Mouse (Mus musculus): ENCODE measurements around the gene Crygd. TPM values are rescaled to one million over a fixed set of nuclear protein-coding genes. Genes with fewer than 3 reads are reported as not detected.

The Crygd gene
- total RNA-seq, 2 experiments from 2014 or later, result not detected

- no peak for ATAC-seq (replicated peaks; ENCODE audit: low FRiP score, poor library complexity, severe bottlenecking)
Observed at GRCm38 (mm10) chr1:65046401-65047109, 16.7 kb downstream of the Crygd start.

GRCm38 (mm10) chr1:65043433-65043832 lies 19.8 kb downstream of the Crygd start:
- ATAC-seq (replicated peaks; ENCODE audit: low FRiP score, poor library complexity, severe bottlenecking), result no peak

- ATAC-seq (replicated peaks; ENCODE audit: low FRiP score, poor library complexity, severe bottlenecking), result no peak
Observed at GRCm38 (mm10) chr1:65041837-65042236, 21.4 kb downstream of the Crygd start.

DNA sequence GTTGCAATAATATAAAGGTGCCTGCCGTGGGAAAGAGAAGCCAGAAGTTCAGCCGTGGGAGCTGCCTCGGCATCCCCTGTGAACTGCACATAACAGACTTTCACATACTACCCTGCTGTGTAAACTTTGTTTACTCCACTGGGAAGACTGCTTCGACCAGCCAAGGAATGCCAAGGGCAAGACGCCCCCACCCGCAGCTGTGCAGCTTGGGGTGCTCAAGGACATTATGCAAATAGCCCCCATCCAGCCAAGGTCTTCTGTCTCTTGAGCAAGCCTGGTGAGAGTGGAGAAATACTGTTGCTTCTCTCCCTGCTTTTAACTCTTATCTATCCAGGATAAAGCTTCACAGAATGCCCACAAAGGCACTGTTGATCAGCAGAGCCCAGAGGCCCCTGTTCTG lies 22.4 kb downstream of the Crygd start:
- ATAC-seq (replicated peaks; ENCODE audit: low FRiP score, poor library complexity, severe bottlenecking), result no peak

DNA sequence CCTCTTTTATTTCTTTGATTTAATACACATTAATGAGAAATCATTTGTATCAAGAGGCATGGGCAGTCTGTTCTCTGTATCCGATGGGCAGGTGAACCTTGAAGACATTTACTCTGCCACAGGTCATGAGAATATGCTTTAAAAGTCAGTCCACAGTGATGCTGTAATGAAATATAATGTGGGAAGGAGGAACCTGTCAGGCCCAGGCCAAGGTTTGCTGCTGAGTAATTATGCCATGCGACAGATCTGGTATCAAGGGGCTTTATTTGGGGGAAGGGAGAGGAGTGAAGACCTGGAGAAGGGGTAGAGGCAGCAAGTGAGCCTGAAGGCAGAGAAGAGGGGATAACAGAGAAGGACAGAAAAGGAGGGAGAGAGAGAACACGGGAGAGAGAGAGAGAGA lies 23.6 kb downstream of the Crygd start:
- ATAC-seq (replicated peaks; ENCODE audit: low FRiP score, poor library complexity, severe bottlenecking), result no peak

GRCm38 (mm10) chr1:65037542-65037941 lies 25.7 kb downstream of the Crygd start:
- ATAC-seq (replicated peaks; ENCODE audit: low FRiP score, poor library complexity, severe bottlenecking), result no peak

- no peak for ATAC-seq (replicated peaks; ENCODE audit: low FRiP score, poor library complexity, severe bottlenecking)
Observed at GRCm38 (mm10) chr1:65035513-65035912, 27.7 kb downstream of the Crygd start.

DNA sequence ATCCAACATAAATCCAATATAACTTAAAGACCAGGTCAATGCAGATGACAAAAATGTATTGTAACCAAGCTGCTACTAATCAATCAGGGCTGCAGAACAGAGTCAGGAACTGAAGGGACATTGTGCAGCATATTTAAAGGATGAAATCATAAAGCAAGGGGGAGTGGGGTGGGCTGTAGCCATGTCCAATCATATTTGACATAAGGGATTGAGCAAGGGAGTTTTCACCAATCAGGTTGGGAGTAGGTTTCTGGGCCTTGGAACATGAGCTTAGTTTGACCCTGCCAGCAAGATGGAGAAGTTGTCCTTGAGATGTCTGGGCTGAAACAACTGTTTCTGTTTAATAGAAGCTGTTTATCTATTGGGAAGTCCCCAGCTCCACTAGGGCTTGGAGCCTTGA lies 30.6 kb downstream of the Crygd start, which contains the start of gene Akr1cl:
TSS of gene Akr1cl (minus strand) at position 119 of the 400 bp plus-strand sequence.
- no peak for ATAC-seq (replicated peaks; ENCODE audit: low FRiP score, poor library complexity, severe bottlenecking)

DNA sequence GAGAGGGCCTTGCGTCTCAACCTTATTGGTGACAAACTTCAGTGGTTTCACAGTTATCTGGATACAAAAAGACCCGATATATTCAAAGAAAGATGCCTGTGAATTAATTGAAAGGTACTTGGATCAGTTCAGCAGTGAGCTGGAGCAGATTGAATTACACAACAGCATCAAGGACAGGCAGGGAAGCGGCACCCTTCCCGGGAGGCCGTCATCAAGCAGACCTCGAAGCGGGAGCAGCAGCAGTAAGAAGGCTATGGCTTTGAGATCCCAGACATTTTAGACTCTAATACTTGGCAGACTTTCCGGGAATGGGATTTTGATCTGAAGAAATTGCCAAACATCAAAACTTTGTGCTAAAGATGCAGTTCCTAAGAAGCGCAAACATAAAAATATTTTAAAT lies 35.0 kb downstream of the Crygd start:
- no peak for ATAC-seq (replicated peaks; ENCODE audit: low FRiP score, poor library complexity, severe bottlenecking)

DNA sequence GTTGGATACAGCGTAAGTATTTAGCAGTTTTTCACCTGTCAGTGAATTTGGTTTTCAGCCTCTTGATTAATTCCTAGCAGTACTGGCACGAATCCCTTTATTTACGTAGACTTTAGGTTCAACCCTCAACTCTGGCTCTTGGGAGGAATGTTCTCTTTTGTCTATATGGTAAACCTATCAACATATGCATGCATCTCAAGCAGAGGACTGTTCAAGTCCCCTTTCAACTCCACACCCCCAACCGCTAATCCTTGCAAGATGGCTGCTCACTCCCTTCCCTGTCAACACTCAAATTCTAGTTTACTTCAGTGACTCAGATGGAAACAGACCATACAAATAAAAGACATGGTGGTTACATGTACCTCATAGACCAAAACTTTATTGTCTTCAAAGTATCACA lies 50.5 kb downstream of the Crygd start:
- ATAC-seq (replicated peaks; ENCODE audit: low FRiP score, poor library complexity, severe bottlenecking), result no peak

Other genes starting within 250 kb of the Crygd start
- gene Plekhm3, start 106.6 kb downstream of the Crygd start, total RNA-seq (2015; ENCODE audit: low replicate concordance), result 6.5 and 7.5 TPM in 2 replicates
- 3.7 and 7.4 TPM in 2 replicates for gene Plekhm3, start 106.6 kb downstream of the Crygd start, total RNA-seq (2017; ENCODE audit: low replicate concordance)
- gene Akr1cl, start 30.7 kb downstream of the Crygd start, total RNA-seq (2015; ENCODE audit: low replicate concordance), result not detected in 2 replicates
- gene Akr1cl, start 30.7 kb downstream of the Crygd start, total RNA-seq (2017; ENCODE audit: low replicate concordance), result not detected in 2 replicates
- gene Cryge, start 12.3 kb downstream of the Crygd start, total RNA-seq (2015; ENCODE audit: low replicate concordance), result not detected in 2 replicates
- not detected in 2 replicates for gene Cryge, start 12.3 kb downstream of the Crygd start, total RNA-seq (2017; ENCODE audit: low replicate concordance)
- gene Crygc, start 10.2 kb upstream of the Crygd start, total RNA-seq (2015; ENCODE audit: low replicate concordance), result not detected in 2 replicates
- gene Crygc, start 10.2 kb upstream of the Crygd start, total RNA-seq (2017; ENCODE audit: low replicate concordance), result not detected in 2 replicates
- gene Crygb, start 18.8 kb upstream of the Crygd start, total RNA-seq (2015; ENCODE audit: low replicate concordance), result not detected in 2 replicates
- not detected in 2 replicates for gene Crygb, start 18.8 kb upstream of the Crygd start, total RNA-seq (2017; ENCODE audit: low replicate concordance)
- gene Cryga, start 39.9 kb upstream of the Crygd start, total RNA-seq (2015; ENCODE audit: low replicate concordance), result not detected in 2 replicates
- not detected in 2 replicates for gene Cryga, start 39.9 kb upstream of the Crygd start, total RNA-seq (2017; ENCODE audit: low replicate concordance)
- gene Gm28845, start 56.1 kb upstream of the Crygd start, total RNA-seq (2015; ENCODE audit: low replicate concordance), result not detected in 2 replicates
- gene Gm28845, start 56.1 kb upstream of the Crygd start, total RNA-seq (2017; ENCODE audit: low replicate concordance), result 1.3 TPM in 1 of 2 replicates, not detected in the other
- gene D630023F18Rik, start 59.8 kb upstream of the Crygd start, total RNA-seq (2015; ENCODE audit: low replicate concordance), result 1.7 TPM in 1 of 2 replicates, not detected in the other
- not detected in 2 replicates for gene D630023F18Rik, start 59.8 kb upstream of the Crygd start, total RNA-seq (2017; ENCODE audit: low replicate concordance)
- gene Idh1, start 123.0 kb upstream of the Crygd start, total RNA-seq (2015; ENCODE audit: low replicate concordance), result 22.4 and 30.6 TPM in 2 replicates
- gene Idh1, start 123.0 kb upstream of the Crygd start, total RNA-seq (2017; ENCODE audit: low replicate concordance), result 37.5 and 40.2 TPM in 2 replicates
- gene Pikfyve, start 123.2 kb upstream of the Crygd start, total RNA-seq (2015; ENCODE audit: low replicate concordance), result 9.4 and 12.5 TPM in 2 replicates
- gene Pikfyve, start 123.2 kb upstream of the Crygd start, total RNA-seq (2017; ENCODE audit: low replicate concordance), result 11.0 and 14.8 TPM in 2 replicates
- gene Pth2r, start 218.6 kb upstream of the Crygd start, total RNA-seq (2015; ENCODE audit: low replicate concordance), result not detected in 2 replicates
- gene Pth2r, start 218.6 kb upstream of the Crygd start, total RNA-seq (2017; ENCODE audit: low replicate concordance), result not detected in 2 replicates

Measured in erythroblast, adult 5-6 weeks (primary cell).